Mouse (Mus musculus): ENCODE results near the gene Hist1h2ab. TPM values are rescaled to one million over a fixed set of nuclear protein-coding genes. Genes with fewer than 3 reads are reported as not detected.

Gene Hist1h2ab
- total RNA-seq (2023), result 100 to 1,000 TPM; 102 to 130 TPM

DNA sequence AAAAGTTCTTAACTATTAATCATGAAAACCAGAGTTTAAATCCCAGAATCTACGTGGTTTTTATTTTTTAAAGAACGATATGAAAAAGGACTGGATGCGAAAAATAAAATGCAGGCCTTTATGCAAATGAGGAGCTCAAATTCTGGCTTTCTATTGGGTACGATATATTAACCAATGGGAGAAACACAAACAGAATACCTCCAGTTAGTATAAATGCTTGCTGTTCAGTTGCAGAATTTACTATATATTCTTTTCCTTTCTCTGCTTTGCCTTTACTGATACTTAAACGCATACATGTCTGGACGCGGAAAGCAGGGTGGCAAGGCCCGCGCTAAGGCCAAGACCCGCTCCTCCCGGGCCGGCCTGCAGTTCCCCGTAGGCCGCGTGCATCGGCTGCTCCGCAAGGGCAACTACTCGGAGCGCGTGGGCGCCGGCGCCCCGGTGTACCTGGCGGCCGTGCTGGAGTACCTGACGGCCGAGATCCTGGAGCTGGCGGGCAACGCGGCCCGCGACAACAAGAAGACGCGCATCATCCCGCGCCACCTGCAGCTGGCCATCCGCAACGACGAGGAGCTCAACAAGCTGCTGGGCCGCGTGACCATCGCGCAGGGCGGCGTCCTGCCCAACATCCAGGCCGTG, at the start of gene Hist1h2ab:
Hist1h2ab (plus strand) TSS at position 288 of the 639 bp plus-strand sequence.

DNA sequence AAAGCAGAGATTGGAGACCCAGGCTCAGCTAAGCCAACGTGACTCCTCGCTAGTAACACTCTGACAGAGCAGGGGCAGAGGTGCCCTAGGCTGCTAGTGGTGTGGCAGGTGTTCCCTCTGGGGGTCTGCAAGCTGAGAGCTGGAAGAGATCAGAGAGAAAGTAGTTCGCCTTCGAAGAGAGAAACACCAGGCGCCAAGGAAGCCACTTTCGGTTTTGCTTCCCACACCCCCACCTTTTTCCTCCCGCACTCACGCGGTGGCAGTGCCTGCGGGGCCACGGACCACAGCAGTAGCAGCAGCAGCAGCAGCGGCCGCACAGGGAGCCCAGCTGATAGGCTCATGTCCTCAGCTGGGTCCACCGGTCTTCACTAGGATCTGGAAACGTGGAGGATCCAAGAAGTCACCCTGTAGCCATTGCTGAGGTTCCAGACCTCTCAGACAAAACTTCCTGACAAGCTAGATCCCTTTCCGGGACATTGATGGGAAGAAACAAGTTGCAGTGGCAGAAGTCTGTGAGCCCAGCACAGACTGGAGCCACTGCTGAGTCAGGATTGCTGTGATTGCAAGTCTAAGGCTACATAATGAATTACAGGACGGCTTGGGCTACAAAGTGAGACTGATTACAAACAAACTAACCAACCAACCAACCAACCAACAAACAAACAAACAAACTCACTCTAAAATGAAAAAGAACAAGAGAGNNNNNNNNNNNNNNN, 40.4 kb upstream of the Hist1h2ab start, which contains the start of gene Hfe:
Hfe (minus strand) TSS at position 481 of the 716 bp plus-strand sequence.

DNA sequence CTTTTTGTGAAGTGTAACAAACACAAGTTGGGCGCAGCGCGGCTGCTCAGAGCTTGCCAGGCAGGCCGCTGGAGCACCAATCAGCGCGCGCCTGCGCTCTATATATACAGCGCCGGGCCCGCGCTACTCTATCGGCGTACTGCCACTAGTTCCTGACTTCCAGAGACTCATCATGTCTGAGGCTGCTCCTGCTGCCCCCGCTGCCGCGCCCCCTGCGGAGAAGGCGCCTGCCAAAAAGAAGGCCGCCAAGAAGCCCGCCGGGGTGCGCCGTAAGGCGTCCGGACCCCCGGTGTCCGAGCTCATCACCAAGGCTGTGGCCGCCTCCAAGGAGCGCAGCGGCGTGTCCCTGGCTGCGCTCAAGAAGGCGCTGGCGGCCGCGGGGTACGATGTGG, 12.3 kb upstream of the Hist1h2ab start, which contains the start of gene Hist1h1c:
Hist1h1c (plus strand) TSS at position 132 of the 392 bp plus-strand sequence.

DNA sequence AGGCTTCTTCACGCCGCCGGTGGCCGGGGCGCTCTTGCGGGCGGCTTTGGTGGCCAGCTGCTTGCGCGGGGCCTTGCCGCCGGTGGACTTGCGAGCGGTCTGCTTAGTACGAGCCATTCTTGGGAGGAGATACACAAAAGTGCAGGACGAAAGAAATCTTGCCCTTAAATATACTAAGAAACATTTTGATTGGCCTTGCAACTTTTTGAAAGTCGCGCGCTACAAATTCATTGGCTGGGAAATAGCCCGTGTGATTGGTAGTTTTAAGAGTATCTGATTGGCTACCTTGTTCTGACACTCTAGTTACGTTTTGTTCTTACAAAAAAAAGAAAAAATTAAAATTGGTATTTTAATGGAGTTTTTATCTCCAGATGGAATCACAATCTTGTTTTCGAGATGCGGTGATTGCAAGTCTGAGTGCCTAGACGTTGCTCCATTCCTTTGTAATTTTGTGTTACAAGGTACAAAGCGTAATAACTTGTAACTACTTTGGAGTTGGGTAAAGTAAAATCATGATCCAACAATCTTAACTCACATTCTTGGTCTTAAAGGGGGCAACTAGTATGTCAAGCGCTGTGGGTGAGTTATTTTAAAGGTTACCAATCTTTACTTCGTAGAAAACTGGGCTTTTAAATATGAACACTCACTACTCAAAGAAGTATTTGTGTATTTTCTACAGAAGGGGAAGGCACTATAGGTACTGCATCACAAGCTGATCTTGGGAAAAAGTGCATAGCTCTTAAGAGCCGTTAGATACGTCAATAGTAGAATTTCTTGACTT, 5.4 kb upstream of the Hist1h2ab start, which contains the start of gene Hist1h3c:
Hist1h3c (minus strand) TSS at position 222 of the 781 bp plus-strand sequence.

DNA sequence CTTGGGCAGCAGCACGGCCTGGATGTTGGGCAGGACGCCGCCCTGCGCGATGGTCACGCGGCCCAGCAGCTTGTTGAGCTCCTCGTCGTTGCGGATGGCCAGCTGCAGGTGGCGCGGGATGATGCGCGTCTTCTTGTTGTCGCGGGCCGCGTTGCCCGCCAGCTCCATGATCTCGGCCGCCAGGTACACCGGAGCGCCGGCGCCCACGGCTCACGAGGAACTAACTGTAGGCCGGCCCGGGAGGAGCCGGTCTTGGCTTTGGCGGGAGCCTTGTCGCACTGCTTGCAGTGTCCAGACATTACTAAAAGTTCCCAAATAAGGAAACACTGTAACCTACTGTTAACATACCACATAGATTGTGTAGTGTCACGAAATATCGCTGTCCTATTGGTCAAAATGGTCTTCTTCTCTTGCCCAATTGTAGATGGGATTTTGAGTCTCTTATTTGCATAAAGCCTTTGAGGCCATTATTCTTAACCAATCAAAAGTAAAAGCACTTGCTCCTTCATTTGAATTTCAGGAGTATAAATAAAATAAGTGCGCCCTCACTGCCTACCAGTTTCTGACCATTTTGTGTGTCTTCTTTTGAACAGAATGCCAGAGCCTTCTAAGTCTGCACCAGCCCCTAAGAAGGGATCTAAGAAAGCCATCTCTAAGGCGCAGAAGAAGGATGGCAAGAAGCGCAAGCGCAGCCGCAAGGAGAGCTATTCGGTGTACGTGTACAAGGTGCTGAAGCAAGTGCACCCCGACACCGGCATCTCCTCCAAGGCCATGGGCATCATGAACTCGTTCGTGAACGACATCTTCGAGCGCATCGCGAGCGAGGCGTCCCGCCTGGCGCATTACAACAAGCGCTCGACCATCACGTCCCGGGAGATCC, 4.5 kb upstream of the Hist1h2ab start, which contains the start of gene Hist1h2bb:
Hist1h2bb (plus strand) TSS at position 534 of the 880 bp plus-strand sequence.

DNA sequence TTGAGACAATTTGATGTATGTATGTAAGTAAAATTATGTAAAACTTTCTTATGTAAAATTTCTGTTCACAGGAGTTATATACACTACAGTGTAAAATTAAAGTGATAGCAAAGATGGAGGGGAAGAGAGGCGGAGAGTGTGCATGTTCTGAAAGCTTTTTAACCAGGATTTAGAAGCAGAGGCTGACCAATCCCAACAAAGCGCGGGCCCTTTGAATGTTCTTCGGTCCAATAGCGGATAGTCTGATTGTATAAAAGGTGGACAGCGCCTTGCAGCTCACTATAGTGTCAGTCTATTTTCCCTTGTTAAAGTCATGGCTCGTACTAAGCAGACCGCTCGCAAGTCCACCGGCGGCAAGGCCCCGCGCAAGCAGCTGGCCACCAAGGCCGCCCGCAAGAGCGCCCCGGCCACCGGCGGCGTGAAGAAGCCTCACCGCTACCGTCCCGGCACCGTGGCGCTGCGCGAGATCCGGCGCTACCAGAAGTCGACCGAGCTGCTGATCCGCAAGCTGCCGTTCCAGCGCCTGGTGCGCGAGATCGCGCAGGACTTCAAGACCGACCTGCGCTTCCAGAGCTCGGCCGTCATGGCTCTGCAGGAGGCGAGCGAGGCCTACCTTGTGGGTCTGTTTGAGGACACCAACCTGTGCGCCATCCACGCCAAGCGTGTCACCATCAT, 1.3 kb downstream of the Hist1h2ab start, which contains the start of gene Hist1h3b:
Hist1h3b (plus strand) TSS at position 201 of the 675 bp plus-strand sequence.

DNA sequence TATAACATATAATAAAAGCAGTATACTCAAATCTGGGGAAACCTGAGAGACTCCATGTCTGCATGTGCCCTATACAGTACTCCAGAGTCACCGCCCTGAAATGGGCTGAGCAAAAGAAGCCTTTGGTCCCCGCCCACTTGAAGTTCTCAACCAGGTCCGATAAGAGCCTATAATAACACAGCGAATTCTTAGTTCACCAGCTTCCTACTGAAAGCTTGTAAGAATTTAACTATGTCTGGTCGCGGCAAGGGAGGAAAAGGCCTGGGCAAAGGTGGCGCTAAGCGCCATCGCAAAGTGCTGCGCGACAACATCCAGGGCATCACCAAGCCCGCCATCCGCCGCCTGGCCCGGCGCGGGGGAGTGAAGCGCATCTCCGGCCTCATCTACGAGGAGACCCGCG, 5.9 kb downstream of the Hist1h2ab start, which contains the start of gene Hist1h4b:
Hist1h4b (plus strand) TSS at position 224 of the 400 bp plus-strand sequence.

DNA sequence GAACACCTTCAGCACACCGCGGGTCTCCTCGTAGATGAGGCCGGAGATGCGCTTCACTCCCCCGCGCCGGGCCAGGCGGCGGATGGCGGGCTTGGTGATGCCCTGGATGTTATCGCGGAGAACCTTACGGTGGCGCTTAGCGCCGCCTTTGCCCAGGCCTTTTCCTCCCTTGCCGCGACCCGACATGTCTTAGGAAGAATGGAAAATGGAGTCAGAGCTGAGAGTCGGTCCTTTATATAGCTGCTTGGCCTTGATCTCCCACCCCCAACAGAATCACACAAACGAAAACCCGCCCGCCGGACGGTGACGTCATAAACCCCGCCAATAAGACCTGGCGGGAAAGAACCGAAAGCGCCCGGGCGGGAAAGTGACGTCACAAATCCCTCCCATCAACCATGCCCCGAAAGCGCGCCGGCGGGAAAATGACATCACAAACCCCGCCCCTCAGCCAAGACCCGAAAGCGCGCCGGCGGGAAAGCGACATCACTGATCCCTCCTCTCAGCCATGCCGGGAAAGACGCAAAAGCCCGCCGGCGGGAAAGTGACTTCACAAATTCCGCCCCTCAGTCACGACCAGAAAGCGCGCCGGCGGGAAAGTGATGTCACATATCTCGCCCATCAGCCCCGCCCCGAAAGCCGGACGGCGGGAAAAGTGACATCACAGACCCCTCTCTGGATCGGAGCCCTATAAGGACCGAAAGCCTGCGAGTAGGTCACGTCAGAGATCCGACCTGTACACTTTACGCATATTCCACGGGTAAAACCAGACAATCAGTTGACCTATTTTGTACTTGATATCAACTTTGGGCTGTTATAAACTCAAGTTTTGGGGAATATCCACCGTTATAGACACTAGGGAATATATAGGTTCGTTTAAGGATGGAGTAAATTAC, 10.3 kb downstream of the Hist1h2ab start, which contains the start of gene Hist1h4a:
Hist1h4a (minus strand) TSS at position 259 of the 893 bp plus-strand sequence.

DNA sequence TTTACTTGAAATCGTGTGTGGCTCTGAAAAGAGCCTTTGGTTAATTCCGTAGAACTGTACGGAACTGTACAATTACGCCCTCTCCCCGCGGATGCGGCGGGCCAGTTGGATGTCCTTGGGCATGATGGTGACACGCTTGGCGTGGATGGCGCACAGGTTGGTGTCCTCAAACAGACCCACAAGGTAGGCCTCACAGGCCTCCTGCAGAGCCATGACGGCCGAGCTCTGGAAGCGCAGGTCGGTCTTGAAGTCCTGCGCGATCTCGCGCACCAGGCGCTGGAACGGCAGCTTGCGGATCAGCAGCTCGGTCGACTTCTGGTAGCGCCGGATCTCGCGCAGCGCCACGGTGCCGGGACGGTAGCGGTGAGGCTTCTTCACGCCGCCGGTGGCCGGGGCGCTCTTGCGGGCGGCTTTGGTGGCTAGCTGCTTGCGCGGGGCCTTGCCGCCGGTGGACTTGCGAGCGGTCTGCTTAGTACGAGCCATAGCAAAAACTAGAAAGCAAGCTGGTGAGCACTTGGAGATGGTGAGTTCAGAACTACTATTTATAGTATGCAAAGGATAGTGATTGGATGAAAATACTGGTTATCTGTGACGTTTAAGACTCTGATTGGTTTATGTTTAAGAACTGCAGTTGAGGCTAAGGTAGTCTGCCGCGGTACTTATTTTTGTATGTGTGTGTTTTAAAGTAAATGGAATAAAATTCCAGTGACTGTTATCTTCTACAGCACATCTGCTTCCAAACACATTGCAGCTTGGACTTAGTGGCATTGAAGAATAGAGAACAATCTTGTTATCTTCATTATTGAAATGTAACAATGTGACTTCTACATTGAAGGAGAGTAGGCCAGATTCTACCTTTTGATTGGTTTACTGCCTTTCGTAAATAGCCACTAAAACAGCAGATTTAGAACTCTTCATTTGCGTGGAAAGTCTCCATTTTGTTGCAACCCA, 11.2 kb downstream of the Hist1h2ab start, which contains the start of gene Hist1h3a:
Hist1h3a (minus strand) TSS at position 516 of the 951 bp plus-strand sequence.

DNA sequence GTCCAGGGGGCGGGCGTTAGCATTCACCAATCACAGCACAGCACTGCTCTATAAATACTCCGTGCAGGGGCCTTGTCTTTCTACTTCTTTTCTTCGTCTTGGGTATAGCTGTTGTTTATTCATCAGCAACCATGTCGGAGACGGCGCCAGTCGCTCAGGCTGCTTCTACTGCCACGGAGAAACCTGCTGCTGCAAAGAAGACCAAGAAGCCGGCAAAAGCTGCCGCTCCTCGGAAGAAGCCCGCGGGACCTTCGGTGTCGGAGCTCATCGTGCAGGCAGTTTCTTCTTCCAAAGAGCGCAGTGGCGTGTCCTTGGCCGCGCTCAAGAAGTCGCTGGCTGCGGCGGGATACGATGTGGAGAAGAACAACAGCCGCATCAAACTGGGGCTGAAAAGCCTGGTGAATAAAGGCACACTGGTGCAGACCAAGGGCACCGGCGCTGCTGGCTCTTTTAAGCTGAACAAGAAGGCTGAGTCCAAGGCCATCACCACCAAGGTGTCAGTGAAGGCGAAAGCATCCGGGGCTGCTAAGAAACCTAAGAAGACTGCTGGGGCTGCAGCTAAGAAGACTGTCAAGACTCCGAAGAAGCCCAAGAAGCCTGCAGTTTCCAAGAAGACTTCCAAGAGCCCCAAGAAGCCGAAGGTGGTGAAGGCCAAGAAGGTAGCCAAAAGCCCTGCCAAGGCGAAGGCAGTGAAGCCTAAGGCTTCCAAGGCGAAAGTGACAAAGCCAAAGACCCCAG, 12.8 kb downstream of the Hist1h2ab start, which contains the start of gene Hist1h1a:
Hist1h1a (plus strand) TSS at position 81 of the 738 bp plus-strand sequence.

DNA sequence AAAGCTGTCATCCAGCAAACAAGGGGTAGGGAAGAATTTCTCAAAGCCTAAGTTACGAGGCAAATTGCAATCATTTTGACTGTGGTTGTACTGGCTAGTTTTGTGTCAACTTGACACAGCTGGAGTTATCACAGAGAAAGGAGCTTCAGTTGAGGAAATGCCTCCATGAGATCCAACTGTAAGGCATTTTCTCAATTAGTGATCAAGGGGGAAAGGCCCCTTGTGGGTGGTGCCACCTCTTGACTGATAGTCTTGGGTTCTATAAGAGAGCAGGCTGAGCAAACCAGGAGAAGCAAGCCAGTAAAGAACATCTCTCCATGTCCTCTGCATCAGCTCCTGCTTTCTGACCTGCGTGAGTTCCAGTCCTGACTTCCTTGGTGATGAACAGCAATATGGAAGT, 18.7 kb downstream of the Hist1h2ab start, which contains the start of gene Trim38:
Trim38 (plus strand) TSS at position 301 of the 400 bp plus-strand sequence.

Other genes starting within 250 kb of the Hist1h2ab start
- 100 to 1,000 TPM; 457 TPM for gene Hist1h4h, start 220.1 kb upstream of the Hist1h2ab start, total RNA-seq (2023)
- gene Hist1h2af, start 217.2 kb upstream of the Hist1h2ab start, total RNA-seq (2023), result 10 to 100 TPM; 21.3 to 28.8 TPM
- 1 to 10 TPM; 1.4 to 6.9 TPM for gene Hist1h3g, start 215.7 kb upstream of the Hist1h2ab start, total RNA-seq (2023)
- 10 to 100 TPM; 10.0 to 13.0 TPM for gene Hist1h2bh, start 207.7 kb upstream of the Hist1h2ab start, total RNA-seq (2023)
- 100 to 1,000 TPM; 111 to 119 TPM for gene Hist1h3f, start 207.1 kb upstream of the Hist1h2ab start, total RNA-seq (2023)
- 10 to 100 TPM; 55.2 to 82.9 TPM for gene Hist1h4f, start 199.5 kb upstream of the Hist1h2ab start, total RNA-seq (2023)
- gene Hist1h1d, start 197.9 kb upstream of the Hist1h2ab start, total RNA-seq (2023), result 10 to 100 TPM; 31.1 to 36.2 TPM
- 100 to 1,000 TPM; 326 to 342 TPM for gene Hist1h3e, start 188.8 kb upstream of the Hist1h2ab start, total RNA-seq (2023)
- 10 to 100 TPM; 29.2 to 42.2 TPM for gene Hist1h2ae, start 179.9 kb upstream of the Hist1h2ab start, total RNA-seq (2023)
- 100 to 1,000 TPM; 649 to 669 TPM for gene Hist1h2bg, start 179.7 kb upstream of the Hist1h2ab start, total RNA-seq (2023)
- gene Hist1h2bf, start 176.9 kb upstream of the Hist1h2ab start, total RNA-seq (2023), result 100 to 1,000 TPM; 327 to 367 TPM
- 10 to 100 TPM; 42.6 to 61.1 TPM for gene Hist1h2ad, start 176.7 kb upstream of the Hist1h2ab start, total RNA-seq (2023)
- 10 to 100 TPM; 40.0 to 45.0 TPM for gene Hist1h3d, start 175.4 kb upstream of the Hist1h2ab start, total RNA-seq (2023)
- gene Hist1h4d, start 169.5 kb upstream of the Hist1h2ab start, total RNA-seq (2023), result 100 to 1,000 TPM; 183 to 195 TPM
- gene Hist1h2be, start 130.0 kb upstream of the Hist1h2ab start, total RNA-seq (2023), result 10 to 100 TPM; 41.6 to 47.3 TPM
- gene Hist1h1e, start 128.6 kb upstream of the Hist1h2ab start, total RNA-seq (2023), result 100 to 1,000 TPM; 385 to 413 TPM
- 10 to 100 TPM; 12.5 to 15.6 TPM for gene Hist1h2ac, start 67.2 kb upstream of the Hist1h2ab start, total RNA-seq (2023)
- 10 to 100 TPM; 24.1 to 30.1 TPM for gene Hist1h2bc, start 66.9 kb upstream of the Hist1h2ab start, total RNA-seq (2023)
- under 1 TPM; 0.65 to 0.84 TPM for gene Hist1h1t, start 55.3 kb upstream of the Hist1h2ab start, total RNA-seq (2023)
- 100 to 1,000 TPM; 222 to 255 TPM for gene Hist1h4c, start 52.7 kb upstream of the Hist1h2ab start, total RNA-seq (2023)
- gene Hfe, start 40.3 kb upstream of the Hist1h2ab start, total RNA-seq (2023), result 1 to 10 TPM in 1 of 2 experiments, not detected in 1; 1.9 TPM
- 1,000 to 10,000 TPM in 1 of 2 experiments, 100 to 1,000 TPM in 1; 877 to 1,039 TPM for gene Hist1h1c, start 12.3 kb upstream of the Hist1h2ab start, total RNA-seq (2023)
- gene Hist1h3c, start 5.5 kb upstream of the Hist1h2ab start, total RNA-seq (2023), result 1 to 10 TPM; 6.8 to 7.4 TPM
- 10 to 100 TPM; 85.2 to 91.3 TPM for gene Hist1h2bb, start 4.4 kb upstream of the Hist1h2ab start, total RNA-seq (2023)
- gene Hist1h3b, start 1.1 kb downstream of the Hist1h2ab start, total RNA-seq (2023), result 10 to 100 TPM; 41.3 to 45.0 TPM
- 100 to 1,000 TPM in 1 of 2 experiments, 10 to 100 TPM in 1; 90.1 to 106 TPM for gene Hist1h4b, start 5.9 kb downstream of the Hist1h2ab start, total RNA-seq (2023)
- 100 to 1,000 TPM; 142 to 168 TPM for gene Hist1h4a, start 10.1 kb downstream of the Hist1h2ab start, total RNA-seq (2023)
- 100 to 1,000 TPM; 448 to 459 TPM for gene Hist1h3a, start 11.3 kb downstream of the Hist1h2ab start, total RNA-seq (2023)
- gene Hist1h1a, start 12.5 kb downstream of the Hist1h2ab start, total RNA-seq (2023), result 10 to 100 TPM; 39.6 TPM
- not detected for gene Trim38, start 18.8 kb downstream of the Hist1h2ab start, total RNA-seq (2023)
- not detected for gene Slc17a2, start 55.9 kb downstream of the Hist1h2ab start, total RNA-seq (2023)
- gene Slc17a3, start 88.3 kb downstream of the Hist1h2ab start, total RNA-seq (2023), result not detected
- gene Slc17a1, start 116.6 kb downstream of the Hist1h2ab start, total RNA-seq (2023), result not detected
- gene Slc17a4, start 163.9 kb downstream of the Hist1h2ab start, total RNA-seq (2023), result not detected
- gene Hist1h2ba, start 183.0 kb downstream of the Hist1h2ab start, total RNA-seq (2023), result not detected
- gene Hist1h2aa, start 183.3 kb downstream of the Hist1h2ab start, total RNA-seq (2023), result not detected
- gene Scgn, start 240.1 kb downstream of the Hist1h2ab start, total RNA-seq (2023), result not detected